Mouse (Mus musculus): Measurements from ENCODE around the gene Hipk1.
A peak's percentile ranks its signal among the peaks of the same experiment; 100 is the strongest.
"Not testable (repeated sequence)": the region's sequence is repeated elsewhere in the genome, so short reads cannot be mapped to it uniquely, and the experiment has no call there.

Hipk1 gene

GRCm38 (mm10) chr3:103792566-103792965 lies 1.2 kb upstream of the Hipk1 start:
- no peak for DNase-seq (ENCODE audit: low read depth)

DNA sequence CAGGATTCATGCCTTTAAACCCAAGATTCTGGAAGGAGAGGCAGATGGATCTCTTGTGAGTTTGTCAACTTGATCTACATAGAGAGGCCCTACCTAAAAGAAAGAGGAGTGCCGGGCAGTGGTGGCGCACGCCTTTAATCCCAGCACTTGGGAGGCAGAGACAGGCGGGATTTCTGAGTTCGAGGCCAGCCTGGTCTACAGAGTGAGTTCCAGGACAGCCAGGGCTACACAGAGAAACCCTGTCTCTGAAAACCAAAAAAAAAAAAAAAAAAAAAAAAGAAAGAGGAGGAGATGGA lies 696 bp upstream of the Hipk1 start:
- not testable (repeated sequence) for DNase-seq (ENCODE audit: low read depth)

DNA sequence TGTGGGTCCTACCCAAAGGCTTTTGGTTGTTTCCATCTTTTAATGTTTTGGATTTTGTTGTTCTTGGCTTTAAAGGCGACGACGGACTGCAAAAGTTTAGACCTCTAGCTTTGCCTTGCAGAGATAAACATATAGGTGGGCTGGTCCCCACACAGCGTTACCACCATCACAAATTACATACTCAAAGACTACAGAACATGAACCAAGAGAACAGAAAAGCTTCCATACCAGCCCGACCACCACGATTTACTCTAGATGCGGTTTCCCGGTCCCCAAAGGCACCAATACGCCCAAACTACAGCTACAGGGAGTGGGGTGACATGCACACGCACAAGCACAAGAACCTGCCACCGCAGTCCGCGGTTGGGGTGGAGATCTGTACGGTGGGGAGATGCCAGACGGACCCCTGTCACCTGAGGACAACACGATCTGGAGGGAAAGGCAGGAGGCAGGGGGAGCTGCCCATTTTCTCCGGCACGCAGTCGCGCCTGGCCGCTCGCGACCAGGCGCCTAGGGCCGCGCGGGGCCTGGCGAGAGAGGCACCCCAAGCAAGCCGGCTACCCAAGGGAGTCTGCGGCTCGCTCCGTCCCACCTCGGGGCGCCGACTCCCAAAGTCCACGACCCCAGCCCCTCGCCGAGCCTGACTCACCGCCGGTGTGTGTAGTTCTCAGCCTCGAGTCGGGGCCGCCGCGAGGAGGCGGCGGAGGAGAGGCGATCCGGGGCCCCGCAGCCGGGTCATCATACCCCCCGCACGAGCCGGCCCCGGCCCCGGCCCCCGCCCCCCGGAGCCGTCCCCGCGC lies 817 bp downstream of the Hipk1 start:
- DNase-seq (ENCODE audit: low read depth): no peak

- DNase-seq (ENCODE audit: low read depth): peak; percentile 86
Observed at GRCm38 (mm10) chr3:103789891-103790345, 1.4 kb downstream of the Hipk1 start.

DNA sequence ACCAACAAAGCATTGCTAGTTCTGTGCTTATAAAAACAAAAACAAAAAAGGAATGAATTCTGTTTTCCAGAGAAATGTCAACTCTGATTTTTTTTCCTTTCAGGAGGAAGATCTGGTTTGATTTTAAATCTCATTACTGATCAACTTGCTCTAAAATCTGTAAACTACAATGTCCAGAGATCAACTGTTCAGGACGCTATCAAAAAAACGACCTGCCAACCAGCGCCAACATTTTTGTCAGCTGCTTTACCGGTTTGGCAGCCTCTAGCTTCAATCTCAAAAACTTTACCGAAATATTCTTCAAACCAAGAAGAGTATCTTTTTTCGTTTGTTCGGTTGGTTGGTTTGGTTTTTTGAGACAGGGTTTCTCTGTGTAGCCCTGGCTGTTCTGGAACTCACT lies 2.3 kb downstream of the Hipk1 start:
- no peak for DNase-seq (ENCODE audit: low read depth)

DNA sequence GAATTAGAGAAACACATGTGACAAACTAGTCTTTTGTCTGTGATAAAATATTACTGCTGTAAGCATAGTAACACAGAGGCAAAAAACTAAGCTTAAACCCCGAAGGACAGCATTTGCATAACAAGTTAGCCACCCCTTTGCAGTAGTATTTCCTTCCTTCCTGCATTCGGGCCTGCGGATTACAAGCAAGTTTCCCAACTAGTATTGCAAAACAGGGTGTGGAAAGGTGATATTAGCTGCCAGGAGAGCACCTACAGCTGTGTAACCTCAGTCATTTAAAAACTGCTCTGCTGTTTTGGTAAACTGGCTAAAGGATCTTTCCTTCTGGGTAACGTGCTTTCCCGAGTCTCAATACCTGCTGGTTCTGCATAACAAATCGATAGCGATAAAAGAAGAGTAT lies 4.1 kb downstream of the Hipk1 start:
- no peak for DNase-seq (ENCODE audit: low read depth)

DNA sequence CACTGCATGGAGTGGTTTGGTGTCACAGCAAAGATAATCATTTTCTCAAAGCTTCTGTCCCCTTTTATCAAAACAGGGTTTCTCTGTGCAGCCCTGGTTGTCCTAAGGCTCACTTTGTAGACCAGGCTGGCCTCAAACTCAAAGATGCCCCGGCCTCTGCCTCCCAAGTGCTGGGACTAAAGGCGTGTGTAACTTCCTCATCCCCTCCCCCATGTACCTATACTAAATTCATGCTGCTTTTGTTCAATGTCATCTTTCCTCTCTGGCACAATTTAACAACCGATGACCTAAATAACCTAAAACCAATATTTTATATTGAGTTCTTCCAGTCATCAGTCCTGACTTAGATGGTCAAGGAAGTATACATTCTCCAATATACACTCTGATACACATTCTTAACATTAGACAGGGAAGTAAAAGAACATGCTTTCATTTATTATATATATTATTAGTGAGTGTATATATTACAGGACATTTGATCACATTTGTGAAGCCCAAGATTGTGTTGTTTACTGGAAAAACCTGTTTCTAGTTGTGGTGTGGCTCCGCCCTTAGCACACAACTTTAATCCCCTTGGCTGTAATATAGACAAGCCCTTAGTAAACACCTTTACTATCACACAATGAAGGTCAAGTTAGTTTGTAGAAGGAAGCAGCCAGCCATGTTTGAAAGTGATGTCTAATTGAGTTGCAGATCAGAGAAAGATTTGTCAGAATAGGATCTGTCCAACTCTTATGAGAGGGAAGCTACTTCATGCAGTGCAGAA lies 8.3 kb downstream of the Hipk1 start:
- no peak for DNase-seq (ENCODE audit: low read depth)

GRCm38 (mm10) chr3:103780777-103781176 lies 10.6 kb downstream of the Hipk1 start:
- no peak for DNase-seq (ENCODE audit: low read depth)

DNA sequence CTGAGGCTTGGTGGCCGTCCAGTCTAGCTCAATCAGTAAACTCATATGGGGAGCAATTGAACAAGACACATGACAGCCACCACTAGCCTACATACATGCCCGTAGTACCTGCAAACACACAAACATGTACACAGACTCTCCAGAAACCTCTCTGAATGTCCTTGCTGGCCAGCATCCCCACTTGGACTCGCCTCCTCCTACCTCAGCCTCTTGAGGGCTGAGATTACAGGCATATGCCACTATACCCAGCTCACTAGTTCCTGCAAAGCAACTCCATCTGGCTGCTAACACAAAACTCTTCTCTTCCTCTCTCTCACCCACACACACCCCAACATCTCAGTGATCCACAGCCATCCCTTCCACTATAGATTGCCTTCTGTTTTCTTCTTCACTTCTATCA lies 11.1 kb downstream of the Hipk1 start:
- DNase-seq (ENCODE audit: low read depth): peak; percentile 10

DNA sequence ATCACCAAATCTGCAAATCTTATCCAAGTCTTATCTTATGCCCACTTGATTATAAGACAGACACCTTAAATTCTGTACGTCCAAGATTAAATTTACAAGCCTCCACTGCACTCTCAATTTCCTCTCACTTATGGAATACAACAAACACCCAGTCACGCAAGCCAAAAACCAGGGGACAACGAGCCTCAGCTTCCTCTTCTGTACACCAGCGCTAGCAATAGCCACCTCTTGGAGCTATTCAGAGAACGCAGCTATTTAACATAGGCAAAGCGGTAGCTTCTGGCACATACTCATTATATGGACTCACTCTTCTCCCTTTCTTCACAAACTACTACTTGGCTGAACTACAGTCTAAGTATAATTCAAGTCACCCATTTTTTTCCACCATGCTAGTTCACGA lies 12.2 kb downstream of the Hipk1 start:
- no peak for DNase-seq (ENCODE audit: low read depth)

DNA sequence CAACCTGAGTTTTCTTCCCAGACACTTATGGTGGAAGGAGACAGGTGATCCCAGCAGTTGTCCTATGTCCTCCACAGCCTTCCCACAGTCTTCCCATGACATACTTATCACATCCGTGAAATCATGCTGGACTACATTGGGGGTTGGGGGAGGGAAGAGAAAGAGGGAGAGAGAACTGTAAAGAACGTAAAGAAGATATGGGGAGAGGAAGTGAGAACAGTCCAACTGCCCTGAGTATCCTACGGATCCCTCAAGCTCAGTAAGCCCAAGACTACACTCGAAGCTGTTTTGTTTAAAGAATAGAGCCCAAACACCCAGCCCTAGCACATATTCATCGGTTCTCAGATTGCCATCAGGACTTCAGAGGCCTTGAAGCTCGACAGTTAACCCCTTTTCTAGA lies 12.7 kb downstream of the Hipk1 start:
- DNase-seq (ENCODE audit: low read depth): peak; percentile 3

DNA sequence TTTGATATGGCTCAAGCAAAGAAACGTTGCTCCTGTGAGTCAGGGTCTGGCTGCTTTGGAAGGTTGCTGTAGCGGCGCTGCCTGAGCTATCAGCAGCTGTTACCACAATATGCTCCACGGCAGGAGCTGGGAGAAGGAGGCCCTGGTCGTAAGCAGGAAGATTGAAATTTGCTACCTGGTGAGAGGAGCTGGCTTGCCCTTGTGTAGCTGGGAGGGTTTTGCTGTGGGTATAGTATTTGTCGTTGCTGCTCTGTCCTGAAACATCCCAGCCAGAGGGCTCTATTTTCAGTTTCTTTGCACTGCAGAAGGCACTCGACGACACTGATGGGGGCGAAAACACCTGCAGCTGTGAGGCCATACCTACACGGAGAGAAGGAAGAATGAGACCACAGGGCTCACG lies 13.4 kb downstream of the Hipk1 start:
- peak; percentile 3 for DNase-seq (ENCODE audit: low read depth)

GRCm38 (mm10) chr3:103774009-103774408 lies 17.4 kb downstream of the Hipk1 start:
- DNase-seq (ENCODE audit: low read depth): no peak

DNA sequence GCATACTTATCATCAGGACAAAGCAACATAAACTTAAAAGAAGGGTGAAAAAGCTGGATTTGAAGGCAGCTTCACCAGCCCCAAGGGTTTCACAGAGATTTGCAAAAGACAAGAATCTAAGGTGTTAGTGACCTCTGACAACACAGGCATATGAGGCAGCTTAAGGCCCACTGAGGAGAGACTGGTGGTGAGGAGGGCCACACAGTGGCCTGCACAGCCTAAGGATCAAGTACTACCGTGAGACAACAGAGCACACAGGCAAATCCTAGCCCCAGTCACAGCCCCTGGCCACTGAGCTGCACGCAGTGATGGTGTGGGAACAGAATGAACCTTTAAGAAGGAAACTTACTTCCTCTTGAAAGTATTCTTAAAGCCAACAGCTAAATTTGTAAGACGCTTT lies 17.9 kb downstream of the Hipk1 start:
- DNase-seq (ENCODE audit: low read depth): peak; percentile 28

DNA sequence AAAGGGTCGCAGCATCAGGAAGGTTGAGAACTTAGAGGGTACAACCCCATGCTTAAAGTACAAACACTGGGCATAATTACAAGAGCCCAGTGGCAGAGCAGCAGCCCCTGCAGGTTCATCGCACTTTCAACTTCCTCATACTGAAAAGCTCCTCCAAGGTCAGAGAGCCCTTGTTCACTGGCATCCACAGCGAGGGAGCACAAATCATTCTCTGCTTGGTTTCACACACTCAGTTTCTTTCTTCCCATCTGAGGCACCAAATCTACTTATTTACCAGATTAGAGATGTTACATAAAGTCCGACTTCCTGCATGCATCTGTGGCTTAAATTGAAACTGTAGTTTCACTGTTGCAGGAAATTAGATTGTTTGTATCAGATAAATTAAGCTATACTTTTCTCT lies 18.5 kb downstream of the Hipk1 start:
- DNase-seq (ENCODE audit: low read depth): peak; percentile 58

GRCm38 (mm10) chr3:103771531-103772130 lies 19.7 kb downstream of the Hipk1 start:
- no peak for DNase-seq (ENCODE audit: low read depth)

DNA sequence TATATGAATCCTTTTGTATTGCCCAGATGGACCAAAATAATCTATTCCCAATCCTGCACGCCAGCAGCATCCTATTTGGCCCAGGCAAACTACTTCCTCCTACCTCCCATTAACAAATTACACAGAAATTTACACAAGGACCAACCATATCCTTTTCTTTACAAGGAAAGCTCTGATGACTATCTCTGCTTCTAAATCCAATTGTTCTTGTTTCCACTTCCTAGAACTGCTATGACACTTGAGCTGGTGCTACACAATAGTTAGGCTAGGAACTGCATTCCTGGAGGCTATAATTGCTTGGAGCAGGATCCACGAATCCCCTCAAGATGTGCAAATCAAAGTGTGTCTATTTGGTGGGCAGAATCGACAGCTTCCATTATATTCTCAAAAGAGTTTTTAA lies 24.6 kb downstream of the Hipk1 start:
- DNase-seq (ENCODE audit: low read depth): no peak

DNA sequence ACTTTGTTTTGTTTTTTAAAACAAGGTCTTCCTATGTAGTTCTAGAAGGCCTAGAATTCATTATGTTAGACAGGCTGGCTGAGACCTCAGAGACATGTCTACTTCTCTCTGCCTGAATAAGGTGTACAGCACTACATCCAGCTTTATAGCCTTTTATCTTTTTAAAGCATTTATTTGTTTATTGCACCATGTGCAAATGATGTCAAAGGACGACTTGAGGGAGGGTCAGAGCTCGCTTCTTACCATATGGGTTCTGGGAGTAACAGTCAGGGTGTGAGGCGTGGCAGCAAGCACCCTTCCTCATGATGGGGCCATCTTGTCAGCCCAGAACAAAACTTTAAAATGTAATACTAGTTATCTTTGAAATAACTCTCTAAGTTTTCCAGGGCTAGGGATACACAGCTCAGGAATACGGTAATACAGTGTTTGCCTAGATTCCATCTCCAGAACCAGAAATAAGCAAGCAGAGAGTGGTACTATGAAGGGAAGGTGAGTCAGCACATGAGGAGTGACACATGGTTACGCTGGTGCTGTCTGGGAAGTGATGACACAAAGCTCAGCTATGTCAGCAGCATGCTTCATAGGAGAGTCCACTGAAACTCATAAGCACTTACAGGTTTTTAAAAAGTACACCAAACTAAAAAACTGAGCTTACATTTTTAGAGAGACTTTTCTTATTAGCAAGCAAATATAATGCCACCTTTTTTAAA lies 31.9 kb downstream of the Hipk1 start:
- no peak for DNase-seq (ENCODE audit: low read depth)

DNA sequence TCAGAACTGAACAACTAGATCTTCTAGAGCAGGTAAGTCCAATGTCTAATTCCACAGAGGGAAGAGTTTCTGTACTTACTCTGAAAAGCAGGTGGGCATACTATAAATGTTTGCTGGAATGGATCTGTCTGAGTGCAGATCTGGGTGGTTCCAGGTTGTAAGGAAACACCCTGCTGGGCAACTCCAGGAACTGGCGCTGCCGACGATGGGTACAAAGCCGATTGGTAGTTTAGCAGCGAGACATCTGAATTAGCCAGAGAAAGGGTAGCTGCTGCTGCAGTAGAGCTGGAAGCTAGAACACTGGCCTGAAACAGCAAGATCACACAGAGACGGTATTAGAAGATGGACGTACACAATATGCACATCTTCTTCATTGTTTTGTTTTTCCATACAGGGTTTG lies 32.9 kb downstream of the Hipk1 start:
- DNase-seq (ENCODE audit: low read depth): no peak

DNA sequence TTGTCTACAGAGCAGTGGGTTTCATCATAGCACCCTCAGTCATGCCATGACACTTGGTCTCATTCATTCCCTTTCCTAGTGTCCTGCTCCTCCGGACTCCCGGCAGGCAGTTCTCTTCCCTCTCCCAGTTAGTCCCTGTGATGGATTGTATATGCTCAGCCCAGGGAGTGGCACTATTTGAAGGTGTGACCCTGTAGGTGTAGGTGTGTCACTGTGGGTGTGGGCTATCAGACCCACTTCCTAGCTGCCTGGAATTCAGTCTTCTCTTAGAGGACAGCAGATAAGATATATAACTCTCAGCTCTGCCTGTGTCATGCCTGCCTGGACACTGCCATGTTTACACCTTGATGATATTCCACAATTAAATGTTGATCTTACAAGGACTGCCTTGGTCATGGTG lies 34.4 kb downstream of the Hipk1 start:
- no peak for DNase-seq (ENCODE audit: low read depth)

- no peak for DNase-seq (ENCODE audit: low read depth)
Observed at GRCm38 (mm10) chr3:103755351-103755750, 36.0 kb downstream of the Hipk1 start.

DNA sequence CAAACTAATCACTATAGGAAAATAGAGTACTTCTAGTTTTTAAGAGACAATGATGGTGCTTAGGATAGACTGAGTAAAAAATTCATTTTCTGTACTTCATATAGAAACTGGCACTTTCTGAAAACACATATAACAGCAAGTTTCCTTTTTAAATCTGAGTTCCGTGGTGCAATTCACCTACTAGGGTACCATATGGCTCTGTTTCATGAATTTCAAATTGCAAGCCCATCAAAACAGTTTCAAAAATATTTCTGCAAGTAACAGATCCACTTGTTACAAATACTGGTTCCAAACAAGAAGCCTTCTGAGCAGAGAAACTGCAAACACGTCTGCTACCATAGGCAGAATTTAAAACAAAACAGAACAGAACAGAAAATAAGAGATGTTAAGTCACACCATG lies 39.8 kb downstream of the Hipk1 start:
- no peak for DNase-seq (ENCODE audit: low read depth)

GRCm38 (mm10) chr3:103746711-103747110 lies 44.7 kb downstream of the Hipk1 start:
- DNase-seq (ENCODE audit: low read depth): no peak

Data from induced T-regulatory cell, adult 2 months (primary cell).